8 mouse cellular contexts compared by ENCODE assay signal in the genomic region with DNA sequence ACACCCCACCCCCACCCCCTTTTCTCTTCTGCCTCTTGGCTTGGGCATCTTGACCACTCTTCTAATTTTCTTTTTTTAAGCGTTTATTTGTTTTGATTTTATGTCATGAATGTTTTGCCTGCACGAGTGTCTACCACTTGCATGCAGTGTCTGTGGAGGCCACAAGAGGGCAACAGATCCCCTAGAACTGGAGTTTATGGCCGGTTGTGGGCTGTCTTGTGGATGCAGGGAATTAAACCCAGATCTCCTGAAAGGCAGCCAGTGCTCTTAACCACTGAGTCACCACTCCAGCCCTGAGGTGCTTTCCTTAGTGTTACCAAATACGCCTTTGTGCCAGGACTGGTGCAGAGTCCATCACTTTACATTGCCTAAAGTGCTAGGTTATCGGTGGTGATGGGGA. TPM values are rescaled to one million over a fixed set of nuclear protein-coding genes. Genes with fewer than 3 reads are reported as not detected.
DNase-seq lines count a peak whose midpoint lies in the region; ATAC-seq and TF ChIP-seq lines count a peak whose summit lies in the region.

No protein-coding gene starts in this region.

- TF ChIP-seq EP300 in heart, postnatal 0 days (IDR thresholded peaks at IDR 0.05; ENCODE audit: low read depth) = no peak
- TF ChIP-seq EP300 in lung, postnatal 0 days (IDR thresholded peaks at IDR 0.05) = no peak

- no peak overlapping the region for H3K4me3 ChIP-seq in heart, postnatal 0 days (ENCODE audit: low read depth, low read length)
- no peak overlapping the region for H3K4me3 ChIP-seq in heart, embryonic 10.5 days
- H3K4me3 ChIP-seq in lung, postnatal 0 days (ENCODE audit: low read depth, low read length) = no peak overlapping the region
- no peak overlapping the region for H3K4me3 ChIP-seq in hindbrain, embryonic 14.5 days (replicated peaks; ENCODE audit: low read length)

- H3K4me2 ChIP-seq in heart, postnatal 0 days (ENCODE audit: low read depth, low read length) = no peak overlapping the region
- H3K4me2 ChIP-seq in lung, postnatal 0 days (replicated peaks; ENCODE audit: low read depth, low read length) = no peak overlapping the region
- H3K4me2 ChIP-seq in hindbrain, embryonic 14.5 days (replicated peaks) = no peak overlapping the region

- no peaks in the 10 kb centered on the region for H3K27me3 ChIP-seq in heart, postnatal 0 days (ENCODE audit: control insufficient read depth, insufficient read depth, low read length)
- peaks cover 8% of the 10 kb centered on the region; the same call in 1 of the 2 replicates for H3K27me3 ChIP-seq in heart, embryonic 10.5 days (ENCODE audit: insufficient read depth, poor library complexity, severe bottlenecking)
- no peaks in the 10 kb centered on the region for H3K27me3 ChIP-seq in lung, postnatal 0 days (replicated peaks; ENCODE audit: insufficient read depth, low read length)
- no peaks in the 10 kb centered on the region for H3K27me3 ChIP-seq in hindbrain, embryonic 14.5 days (ENCODE audit: control insufficient read depth, insufficient read depth, low read length)

- no peak for DNase-seq in heart, postnatal 0 days (ENCODE audit: low spot score)
- no peak for DNase-seq in heart, embryonic 10.5 days (ENCODE audit: low spot score)
- DNase-seq in urinary bladder, postnatal 25 days (ENCODE audit: low spot score) = peak; percentile 33
- DNase-seq in urinary bladder, postnatal 10 days (ENCODE audit: low spot score) = no peak
- peak; percentile 34 to 41 for DNase-seq in cerebellum, postnatal 36 days
- DNase-seq in lung, postnatal 0 days (ENCODE audit: low spot score) = peak; percentile 21
- DNase-seq in thymus, postnatal 25 days = peak; percentile 75
- no peak for DNase-seq in hindbrain, embryonic 14.5 days (ENCODE audit: low spot score)

- ATAC-seq in heart, postnatal 0 days (ENCODE audit: insufficient read depth, low read depth) = no peak
- ATAC-seq in lung, postnatal 0 days = no peak
- ATAC-seq in hindbrain, embryonic 14.5 days (ENCODE audit: low FRiP score) = no peak

- 72% methylated on average over 5 of the region's 5 CpGs for WGBS in heart, postnatal 0 days
- 68% methylated on average over 5 of the region's 5 CpGs for WGBS in heart, embryonic 10.5 days
- WGBS in lung, postnatal 0 days = 63% methylated on average over 5 of the region's 5 CpGs
- WGBS in hindbrain, embryonic 14.5 days = 68% methylated on average over 5 of the region's 5 CpGs

- no peaks in the 10 kb centered on the region for H3K9me3 ChIP-seq in heart, postnatal 0 days (replicated peaks; ENCODE audit: control insufficient read depth, low read length)
- no peaks in the 10 kb centered on the region for H3K9me3 ChIP-seq in heart, embryonic 10.5 days
- H3K9me3 ChIP-seq in lung, postnatal 0 days (ENCODE audit: low read length) = no peaks in the 10 kb centered on the region
- no peaks in the 10 kb centered on the region for H3K9me3 ChIP-seq in hindbrain, embryonic 14.5 days (ENCODE audit: control insufficient read depth, low read length)

- no peak overlapping the region for H3K27ac ChIP-seq in heart, postnatal 0 days (ENCODE audit: low read depth)
- no peak overlapping the region for H3K27ac ChIP-seq in heart, embryonic 10.5 days
- no peak overlapping the region for H3K27ac ChIP-seq in lung, postnatal 0 days (ENCODE audit: low read length)
- H3K27ac ChIP-seq in hindbrain, embryonic 14.5 days = no peak overlapping the region

- H3K4me1 ChIP-seq in heart, postnatal 0 days (ENCODE audit: control insufficient read depth, insufficient read depth) = no peaks in the 10 kb centered on the region
- peaks cover 14% of the 10 kb centered on the region for H3K4me1 ChIP-seq in heart, embryonic 10.5 days
- H3K4me1 ChIP-seq in lung, postnatal 0 days (ENCODE audit: insufficient read depth, low read depth, low read length) = no peaks in the 10 kb centered on the region
- H3K4me1 ChIP-seq in hindbrain, embryonic 14.5 days (replicated peaks; ENCODE audit: control insufficient read depth, insufficient read depth, low read length) = no peaks in the 10 kb centered on the region

- no peak overlapping the region for H3K9ac ChIP-seq in heart, postnatal 0 days (replicated peaks; ENCODE audit: low read depth, low read length)
- H3K9ac ChIP-seq in lung, postnatal 0 days (replicated peaks; ENCODE audit: low read depth) = no peak overlapping the region
- H3K9ac ChIP-seq in hindbrain, embryonic 14.5 days = no peak overlapping the region

- TF ChIP-seq CTCF in heart, postnatal 0 days (IDR thresholded peaks at IDR 0.05; ENCODE audit: low read depth) = peak; percentile 65
- peak; percentile 78 for TF ChIP-seq CTCF in lung, postnatal 0 days (IDR thresholded peaks at IDR 0.05)

- peaks cover 42% of the 10 kb centered on the region for H3K36me3 ChIP-seq in heart, postnatal 0 days (replicated peaks; ENCODE audit: control insufficient read depth, insufficient read depth, low read length)
- H3K36me3 ChIP-seq in heart, embryonic 10.5 days = peaks cover 50% of the 10 kb centered on the region
- H3K36me3 ChIP-seq in lung, postnatal 0 days (ENCODE audit: insufficient read depth, low read length) = no peaks in the 10 kb centered on the region
- H3K36me3 ChIP-seq in hindbrain, embryonic 14.5 days (replicated peaks; ENCODE audit: control insufficient read depth, insufficient read depth) = no peaks in the 10 kb centered on the region

RNA-seq across cellular contexts. Expression of a gene that starts 39.8 kb away (rescaled TPM):
- total RNA-seq in heart, postnatal 0 days (2014; rRNA removed; ENCODE audit: low replicate concordance) = 0.11 and 2.2 TPM in 2 replicates
- polyA plus RNA-seq in heart, postnatal 0 days (2015; fragmentation: Nextera tagmentation; extraction: Ambion mirVana) = 0.68 and 1.2 TPM in 2 replicates
- 0.43 and 1.0 TPM in 2 replicates for polyA plus RNA-seq in heart, embryonic 10.5 days (2016; fragmentation: Nextera tagmentation; extraction: Ambion mirVana)
- polyA plus RNA-seq in lung, postnatal 0 days (2015; fragmentation: Nextera tagmentation; extraction: Ambion mirVana) = 4.3 and 4.8 TPM in 2 replicates
- 0.44 and 0.55 TPM in 2 replicates for polyA plus RNA-seq in hindbrain, embryonic 14.5 days (2014; fragmentation: Nextera tagmentation; extraction: Ambion mirVana)

RNA-seq across cellular contexts. Expression of a gene that starts 52.2 kb away (rescaled TPM):
- total RNA-seq in heart, postnatal 0 days (2014; rRNA removed; ENCODE audit: low replicate concordance) = 26.1 and 31.8 TPM in 2 replicates
- polyA plus RNA-seq in heart, postnatal 0 days (2015; fragmentation: Nextera tagmentation; extraction: Ambion mirVana) = 10.8 and 11.7 TPM in 2 replicates
- 12.8 and 17.6 TPM in 2 replicates for polyA plus RNA-seq in heart, embryonic 10.5 days (2016; fragmentation: Nextera tagmentation; extraction: Ambion mirVana)
- 7.9 and 8.5 TPM in 2 replicates for polyA plus RNA-seq in lung, postnatal 0 days (2015; fragmentation: Nextera tagmentation; extraction: Ambion mirVana)
- 4.1 and 5.1 TPM in 2 replicates for polyA plus RNA-seq in hindbrain, embryonic 14.5 days (2014; fragmentation: Nextera tagmentation; extraction: Ambion mirVana)

Comparison
In these comparisons a context has a peak if more than half of its experiments do, and no peak if none do; other contexts are left out.
1. DNase-seq: peak in urinary bladder, postnatal 25 days (single experiment), cerebellum, postnatal 36 days (2 of 2), lung, postnatal 0 days (single experiment) and thymus, postnatal 25 days (single experiment); none in heart, postnatal 0 days (single experiment), heart, embryonic 10.5 days (single experiment), urinary bladder, postnatal 10 days (single experiment) and hindbrain, embryonic 14.5 days (single experiment).